Mouse (Mus musculus): Measurements from ENCODE around the gene Pheta2. TPM values are rescaled to one million over a fixed set of nuclear protein-coding genes. Genes with fewer than 3 reads are reported as not detected.
A peak's percentile ranks its signal among the peaks of the same experiment; 100 is the strongest.

Pheta2 gene
- total and polyA plus RNA-seq, 2 experiments from 2014 or later: 1.1 to 1.4 TPM

GRCm38 (mm10) chr15:82377701-82378100 lies 39.0 kb downstream of the Pheta2 start:
- 0 out of 2 replicates have a peak overlapping the region, but pooled peaks have one; percentile 5 for H3K27ac ChIP-seq (ENCODE audit: low read depth, low read length)
- no peaks in the 10 kb centered on the region for H3K9me3 ChIP-seq (ENCODE audit: low read length)
- no peak overlapping the region for H3K4me3 ChIP-seq (ENCODE audit: low read depth, low read length)
- H3K36me3 ChIP-seq (ENCODE audit: insufficient read depth): no peaks in the 10 kb centered on the region
- DNase-seq (no peak), ATAC-seq (no peak)
- H3K4me2 ChIP-seq (ENCODE audit: low read depth): no peak overlapping the region
- H3K4me1 ChIP-seq (ENCODE audit: insufficient read depth): peaks cover 9% of the 10 kb centered on the region; the same call in 1 of the 2 replicates
- no peaks in the 10 kb centered on the region for H3K27me3 ChIP-seq (ENCODE audit: insufficient read depth, low read length)
- 82% methylated on average over 5 of the region's 5 CpGs for WGBS
- H3K9ac ChIP-seq: no peak overlapping the region
- no peak for TF ChIP-seq CTCF (IDR thresholded peaks at IDR 0.05; ENCODE audit: low read depth)

DNA sequence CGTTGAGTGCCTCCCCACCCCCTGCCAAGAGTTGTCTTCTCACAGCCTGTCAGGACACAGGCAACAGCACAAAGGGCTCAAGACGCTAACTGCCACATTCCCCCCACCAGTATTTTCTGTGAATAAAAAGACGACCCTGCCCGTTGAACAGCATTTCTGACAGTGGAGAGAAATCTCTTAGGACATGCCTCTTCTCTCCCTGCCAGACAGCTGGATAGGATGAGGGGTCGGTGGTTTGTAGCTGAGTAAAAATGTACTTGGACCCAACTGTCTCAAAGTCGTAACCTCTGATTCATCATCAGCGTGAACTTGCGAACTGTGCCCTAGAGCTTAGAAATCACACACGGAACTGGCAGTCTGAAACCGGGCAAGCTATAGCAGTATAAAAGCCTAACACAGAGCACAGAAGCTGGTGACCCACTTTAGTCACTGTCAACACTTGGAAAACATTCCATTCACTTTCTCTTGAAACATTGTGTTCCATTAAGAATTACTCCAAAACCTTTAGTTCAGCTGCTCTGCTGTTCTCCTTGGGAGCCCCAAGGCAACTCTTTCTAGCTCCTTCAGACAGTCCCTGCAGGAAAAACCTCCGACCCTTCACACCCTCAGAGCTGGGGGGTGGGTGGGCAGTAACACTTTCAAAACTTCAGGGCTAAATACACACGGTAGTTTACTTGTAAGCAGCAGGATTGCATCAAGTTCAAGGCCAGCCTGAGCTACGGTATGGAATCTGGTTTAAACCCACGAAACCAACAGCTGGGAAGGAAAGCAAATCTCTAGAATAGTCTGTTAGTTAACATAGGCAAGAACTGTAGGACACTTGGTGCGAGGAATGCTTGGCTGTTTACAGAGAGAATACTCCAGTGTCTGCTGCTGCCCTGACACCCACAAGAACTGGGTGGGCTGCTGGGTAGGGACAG lies 39.8 kb downstream of the Pheta2 start:
- DNase-seq: no peak
- 0 out of 2 replicates have a peak overlapping the region, but pooled peaks have one; percentile 16 for H3K27ac ChIP-seq (ENCODE audit: low read depth, low read length)
- no peak overlapping the region for H3K4me3 ChIP-seq (ENCODE audit: low read depth, low read length)
- 45% methylated on average over 15 of the region's 15 CpGs for WGBS
- no peaks in the 10 kb centered on the region for H3K36me3 ChIP-seq (ENCODE audit: insufficient read depth)
- no peaks in the 10 kb centered on the region for H3K9me3 ChIP-seq (ENCODE audit: low read length)
- ATAC-seq: no peak
- no peak overlapping the region for H3K4me2 ChIP-seq (ENCODE audit: low read depth)
- H3K9ac ChIP-seq: no peak overlapping the region
- peaks cover 9% of the 10 kb centered on the region; the same call in 1 of the 2 replicates for H3K4me1 ChIP-seq (ENCODE audit: insufficient read depth)
- TF ChIP-seq CTCF (IDR thresholded peaks at IDR 0.05; ENCODE audit: low read depth): no peak
- H3K27me3 ChIP-seq (ENCODE audit: insufficient read depth, low read length): no peaks in the 10 kb centered on the region

- Histone ChIP-seq H3K27ac (ENCODE audit: low read depth, low read length) (no peak overlapping the region), H3K4me2 (ENCODE audit: low read depth) (peak overlapping the region; percentile 53), H3K4me1 (ENCODE audit: insufficient read depth) (peaks cover 9% of the 10 kb centered on the region; the same call in 1 of the 2 replicates), H3K36me3 (ENCODE audit: insufficient read depth) (no peaks in the 10 kb centered on the region), H3K4me3 (ENCODE audit: low read depth, low read length) (peak overlapping the region; percentile 30), H3K9ac (peak overlapping the region; percentile 31; the same call in 1 of the 2 replicates), H3K27me3 (ENCODE audit: insufficient read depth, low read length) (no peaks in the 10 kb centered on the region), H3K9me3 (ENCODE audit: low read length) (no peaks in the 10 kb centered on the region)
- DNase-seq (no peak), ATAC-seq (no peak)
- no peak for TF ChIP-seq CTCF (IDR thresholded peaks at IDR 0.05; ENCODE audit: low read depth)
- WGBS: 34% methylated on average over 7 of the region's 7 CpGs
These were observed 40.7 kb downstream of the Pheta2 start for GRCm38 (mm10) chr15:82379511-82379870.

GRCm38 (mm10) chr15:82379871-82380713 lies 41.4 kb downstream of the Pheta2 start, which contains the start of gene Cyp2d22:
Cyp2d22 (minus strand) TSS chr15:82380260.
- no peaks in the 10 kb centered on the region for H3K9me3 ChIP-seq (ENCODE audit: low read length)
- H3K27me3 ChIP-seq (ENCODE audit: insufficient read depth, low read length): no peaks in the 10 kb centered on the region
- 0 out of 2 replicates have a peak within 1 kb of the TSS, but pooled peaks have one; percentile 40 for H3K27ac ChIP-seq (ENCODE audit: low read depth, low read length)
- H3K4me1 ChIP-seq (ENCODE audit: insufficient read depth): peaks cover 9% of the 10 kb centered on the region; the same call in 1 of the 2 replicates
- H3K36me3 ChIP-seq (ENCODE audit: insufficient read depth): no peaks in the 10 kb centered on the region
- no peak for TF ChIP-seq CTCF (IDR thresholded peaks at IDR 0.05; ENCODE audit: low read depth)
- DNase-seq: peak; percentile 27
- H3K4me3 ChIP-seq (ENCODE audit: low read depth, low read length): peak within 1 kb of the TSS; percentile 30
- ATAC-seq: peak; percentile 59
- H3K9ac ChIP-seq: peak within 1 kb of the TSS; percentile 31
- peak within 1 kb of the TSS; percentile 53 for H3K4me2 ChIP-seq (ENCODE audit: low read depth)
- WGBS: 3% methylated on average over 17 of the region's 24 CpGs

GRCm38 (mm10) chr15:82380714-82381062 lies 41.9 kb downstream of the Pheta2 start:
- DNase-seq: no peak
- Histone ChIP-seq H3K9ac (peak overlapping the region; percentile 26; the same call in 1 of the 2 replicates), H3K4me3 (ENCODE audit: low read depth, low read length) (peak overlapping the region; percentile 30), H3K27me3 (ENCODE audit: insufficient read depth, low read length) (no peaks in the 10 kb centered on the region), H3K27ac (ENCODE audit: low read depth, low read length) (no peak overlapping the region), H3K36me3 (ENCODE audit: insufficient read depth) (no peaks in the 10 kb centered on the region), H3K4me1 (ENCODE audit: insufficient read depth) (peaks cover 9% of the 10 kb centered on the region; the same call in 1 of the 2 replicates), H3K4me2 (ENCODE audit: low read depth) (peak overlapping the region; percentile 53), H3K9me3 (ENCODE audit: low read length) (no peaks in the 10 kb centered on the region)
- no peak for TF ChIP-seq CTCF (IDR thresholded peaks at IDR 0.05; ENCODE audit: low read depth)
- ATAC-seq: no peak
- 36% methylated on average over 7 of the region's 7 CpGs for whole genome bisulfite sequencing

- Histone ChIP-seq H3K9ac (no peak overlapping the region), H3K36me3 (ENCODE audit: insufficient read depth) (no peaks in the 10 kb centered on the region), H3K4me2 (ENCODE audit: low read depth) (no peak overlapping the region), H3K27me3 (ENCODE audit: insufficient read depth, low read length) (no peaks in the 10 kb centered on the region), H3K4me1 (ENCODE audit: insufficient read depth) (no peaks in the 10 kb centered on the region), H3K27ac (ENCODE audit: low read depth, low read length) (no peak overlapping the region), H3K4me3 (ENCODE audit: low read depth, low read length) (no peak overlapping the region), H3K9me3 (ENCODE audit: low read length) (no peaks in the 10 kb centered on the region)
- no peak for TF ChIP-seq CTCF (IDR thresholded peaks at IDR 0.05; ENCODE audit: low read depth)
- ATAC-seq (no peak), DNase-seq (no peak)
- WGBS: 86% methylated on average over 2 of the region's 2 CpGs
These were observed 43.7 kb downstream of the Pheta2 start for GRCm38 (mm10) chr15:82382441-82382840.

All from forebrain, postnatal 0 days (tissue).